Mouse (Mus musculus) heart, adult 9 months (tissue): ENCODE results near the gene Prdm2.

ENCODE experiments used
- DNase-seq, 2 experiments: peaks; one replicate each; pipeline ENCODE4 v3.0.0; 2022; ENCODE audit warnings: low spot score in 2 of 2

Gene Prdm2

DNA sequence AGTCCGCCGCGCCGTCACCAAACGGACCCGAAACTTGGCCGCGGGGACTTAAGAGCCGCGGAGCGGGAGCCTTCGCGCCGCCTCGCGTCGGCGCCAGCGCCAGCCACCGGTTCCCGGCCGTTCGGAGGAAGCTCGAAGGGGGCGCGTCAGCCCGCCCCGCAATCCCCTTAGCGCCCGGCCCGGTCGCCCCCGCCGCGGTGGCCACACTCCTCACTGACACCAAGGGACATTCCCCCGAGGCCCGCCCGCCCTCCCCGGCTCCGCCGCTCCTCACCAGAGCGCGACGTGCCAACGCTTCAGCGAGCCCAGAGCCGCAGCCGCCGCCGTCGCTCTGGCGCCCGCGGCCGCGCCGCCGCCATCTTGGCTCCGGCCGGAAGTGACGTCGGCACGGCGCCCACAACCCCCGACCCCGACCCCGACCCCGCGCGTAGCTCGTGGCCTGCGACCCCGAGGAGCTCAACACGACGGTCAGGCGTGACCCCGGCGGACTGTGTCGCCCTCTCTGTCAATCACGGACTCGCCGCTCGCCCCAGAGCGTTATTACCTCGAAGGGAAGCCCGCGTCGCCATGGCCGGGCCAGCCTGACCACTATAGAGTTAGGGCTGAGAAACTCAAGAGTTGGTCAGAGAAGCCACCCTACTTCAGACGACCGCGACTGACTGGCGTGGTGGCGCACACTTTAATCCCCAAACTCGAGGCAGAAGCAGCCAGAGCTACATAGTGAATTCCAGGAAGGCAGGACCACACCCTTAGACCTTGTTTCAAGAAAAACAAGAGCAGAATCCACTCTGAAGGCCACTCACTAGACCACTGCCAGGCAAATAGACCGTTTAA, at the start of gene Prdm2:
Prdm2 (minus strand) TSS at position 655 of the 834 bp plus-strand sequence.
- peak; percentile 59 to 60 for DNase-seq

DNA sequence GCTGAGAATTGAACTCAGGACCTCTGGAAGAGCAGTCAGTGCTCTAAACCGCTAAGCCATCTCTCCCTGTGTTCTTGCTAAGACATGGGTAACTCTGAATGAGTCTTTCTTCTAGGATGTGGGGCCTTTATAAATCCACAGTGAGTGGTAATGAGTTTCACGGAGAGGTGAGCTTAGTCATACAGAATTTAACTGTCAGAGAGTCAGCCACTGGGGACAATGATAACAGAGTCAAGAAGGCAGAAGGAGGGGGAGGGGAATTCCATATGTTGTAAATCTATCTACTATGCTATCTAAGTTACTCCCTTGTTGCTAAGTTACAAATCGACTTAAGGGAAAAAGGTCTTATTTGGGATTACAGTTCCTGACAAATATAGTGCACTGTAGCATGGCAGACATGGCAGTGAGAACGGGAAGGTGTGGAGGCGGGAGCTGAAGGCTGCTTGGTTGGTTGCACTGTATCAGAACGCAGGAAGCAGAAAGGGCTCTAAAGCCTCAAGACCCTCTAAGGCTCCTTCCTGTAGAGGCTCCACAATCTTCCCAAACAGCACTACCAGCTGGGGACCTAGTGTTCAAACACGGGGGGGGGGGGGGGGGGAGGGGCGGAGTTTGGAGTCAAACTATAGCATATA, 47.0 kb upstream of the Prdm2 start:
- DNase-seq = no peak

DNA sequence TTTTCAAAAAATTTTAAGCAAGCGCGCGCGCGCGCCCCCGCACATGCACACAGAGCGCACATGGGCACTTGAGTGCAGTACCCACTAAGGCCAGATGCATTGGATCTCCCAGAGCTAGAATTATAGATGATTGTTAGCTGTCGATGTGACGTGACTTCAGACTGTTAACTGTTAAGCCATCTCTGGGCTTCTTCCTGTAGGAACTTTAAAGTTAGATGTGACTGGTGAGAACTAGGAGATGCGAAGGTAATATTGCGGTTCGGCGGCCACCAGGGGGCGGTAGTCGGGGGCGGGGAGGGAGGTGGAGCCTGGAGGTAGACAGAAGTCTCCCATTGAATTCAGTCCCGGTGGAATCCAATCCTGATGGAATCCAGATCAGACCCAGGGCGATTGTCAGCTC, 45.7 kb upstream of the Prdm2 start:
- no peak for DNase-seq

DNA sequence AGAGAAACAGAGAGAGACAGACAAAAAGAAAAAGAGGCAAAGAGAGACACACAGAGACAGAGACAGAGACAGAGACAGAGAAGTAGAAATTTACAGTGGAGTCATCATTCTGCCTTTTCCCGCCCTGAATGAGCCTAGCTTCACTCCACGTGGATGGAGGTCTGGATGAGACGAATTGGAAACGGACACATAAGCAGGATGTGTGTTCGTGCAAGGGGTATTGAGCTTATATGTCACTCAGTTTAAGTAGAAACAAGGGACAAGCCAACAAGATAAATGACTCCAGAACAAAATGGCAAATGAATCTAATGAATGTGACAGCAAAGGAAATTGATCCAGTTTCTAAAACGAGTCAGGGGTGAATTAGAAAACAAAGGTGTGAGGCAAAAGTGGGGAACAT, 45.2 kb upstream of the Prdm2 start:
- DNase-seq = no peak

DNA sequence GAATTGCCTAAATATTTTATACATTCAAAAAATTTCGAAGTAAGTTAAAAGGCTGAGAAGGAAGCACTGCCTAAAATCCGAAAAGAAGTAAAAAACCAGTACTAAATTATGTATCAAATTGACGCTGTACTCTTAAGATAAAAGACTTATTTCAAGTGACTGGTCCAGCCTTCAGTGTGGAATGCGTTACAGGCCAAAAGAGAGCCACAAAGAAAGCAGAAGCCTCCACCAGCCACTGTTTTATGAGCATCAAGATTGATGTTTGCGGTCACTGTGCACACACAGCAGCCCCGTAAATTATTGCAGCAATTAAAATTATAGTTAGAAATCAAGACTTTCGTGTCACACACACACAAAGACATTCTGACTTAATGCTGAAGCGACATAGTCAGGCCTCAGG, 42.7 kb upstream of the Prdm2 start:
- no peak for DNase-seq

DNA sequence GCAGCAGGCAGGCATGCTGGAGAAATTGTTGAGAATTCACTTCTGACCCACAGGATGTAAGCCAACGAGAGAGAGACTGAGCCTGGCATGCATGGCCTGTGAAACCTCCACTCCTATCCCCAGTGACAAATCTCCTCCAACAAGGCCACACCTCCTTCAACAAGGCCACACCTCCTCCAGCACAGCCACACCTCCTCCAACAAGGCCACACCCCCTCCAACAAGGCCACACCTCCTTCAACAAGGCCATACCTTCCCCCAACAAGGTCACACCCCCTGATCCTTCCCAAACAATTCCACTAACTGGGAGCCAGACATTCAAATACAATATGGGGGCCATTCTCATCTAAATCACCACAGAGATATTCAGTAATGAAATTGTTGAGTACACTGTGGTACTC, 40.6 kb upstream of the Prdm2 start:
- no peak for DNase-seq

DNA sequence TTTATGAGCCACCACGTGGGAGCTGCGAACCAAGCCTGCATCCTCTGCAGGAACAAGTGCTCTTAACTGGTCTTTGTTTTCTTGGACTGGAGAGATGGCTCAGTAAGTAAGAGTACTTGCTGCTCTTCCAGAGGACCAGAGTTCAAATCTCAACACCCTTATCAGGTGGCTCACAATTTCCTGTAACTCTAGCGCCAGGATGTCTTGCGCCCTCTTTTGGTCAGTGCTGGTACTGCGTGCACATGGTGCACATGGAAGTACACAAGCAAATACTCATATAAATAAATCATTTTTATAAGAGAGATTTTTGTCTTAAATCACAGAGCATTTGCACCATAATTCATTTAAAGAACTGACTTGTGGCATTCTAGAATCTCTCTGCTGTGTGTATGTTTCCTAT, 35.3 kb upstream of the Prdm2 start:
- DNase-seq = no peak

DNA sequence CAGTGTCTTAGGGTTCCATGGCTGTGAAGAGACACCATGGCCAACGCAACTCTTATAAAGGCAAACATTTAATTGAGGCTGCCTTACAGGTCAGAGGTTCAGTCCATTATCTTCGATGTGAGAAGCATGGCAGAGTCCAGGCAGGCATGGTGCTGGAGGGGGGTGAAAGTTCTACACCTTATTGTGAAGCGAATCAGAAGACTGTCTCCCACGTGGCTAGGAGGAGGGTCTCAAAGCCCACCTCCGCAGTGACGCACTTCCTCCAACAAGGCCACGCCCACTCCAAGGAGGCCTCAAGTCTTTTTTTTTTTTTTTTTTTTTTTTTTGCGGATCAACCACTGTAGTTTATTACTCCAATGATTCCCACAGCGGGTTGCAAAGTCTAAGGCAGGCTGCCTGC, 28.5 kb upstream of the Prdm2 start:
- no peak for DNase-seq

DNA sequence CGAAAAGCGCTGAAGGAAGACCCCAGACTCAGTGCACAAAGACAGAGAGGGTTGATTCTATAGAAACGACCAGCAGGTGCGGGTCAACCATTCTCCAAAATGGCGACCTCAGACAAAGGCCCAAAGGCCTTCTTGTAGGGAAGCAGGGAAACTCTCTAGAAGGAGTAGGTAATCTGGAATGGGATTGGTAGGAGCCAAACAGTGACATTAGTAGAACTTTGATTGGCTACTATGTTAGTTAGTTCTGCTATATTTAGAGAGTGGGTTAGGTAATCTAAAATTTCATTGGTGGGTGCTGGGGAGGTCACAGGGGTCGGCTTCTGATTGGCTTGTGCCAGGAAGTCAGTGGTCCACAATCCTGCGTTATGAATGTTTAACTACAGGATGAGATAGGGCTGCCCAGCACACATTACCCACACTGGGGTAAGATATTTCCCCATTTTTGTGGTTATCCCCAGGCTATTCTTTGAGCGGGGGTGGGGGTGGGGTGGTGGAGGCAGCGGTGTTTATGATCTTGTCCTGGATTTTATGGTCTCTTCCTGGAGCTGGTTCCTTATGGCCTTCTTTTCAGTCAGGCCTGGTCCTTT, 26.9 kb upstream of the Prdm2 start:
- DNase-seq = no peak

DNA sequence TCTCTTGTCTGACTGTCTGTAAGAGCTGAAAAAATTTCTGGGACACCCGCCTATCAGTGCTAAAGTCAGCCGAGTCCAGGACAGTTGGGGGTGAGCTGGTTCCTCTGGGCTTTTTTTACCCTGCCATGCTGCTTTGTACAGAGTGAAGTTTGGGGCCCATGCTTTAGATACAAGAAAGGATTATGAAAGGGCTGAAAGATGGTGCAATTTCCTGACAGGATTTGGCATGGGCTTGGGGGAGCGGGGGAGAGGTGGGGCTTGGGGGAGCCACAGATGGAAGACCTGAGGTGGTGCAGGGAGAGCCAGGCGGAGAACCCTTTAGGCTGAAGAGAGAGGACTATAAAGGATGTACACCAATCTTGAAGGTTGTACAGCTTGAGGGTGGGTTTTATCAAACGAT, 26.3 kb upstream of the Prdm2 start:
- DNase-seq = no peak

DNA sequence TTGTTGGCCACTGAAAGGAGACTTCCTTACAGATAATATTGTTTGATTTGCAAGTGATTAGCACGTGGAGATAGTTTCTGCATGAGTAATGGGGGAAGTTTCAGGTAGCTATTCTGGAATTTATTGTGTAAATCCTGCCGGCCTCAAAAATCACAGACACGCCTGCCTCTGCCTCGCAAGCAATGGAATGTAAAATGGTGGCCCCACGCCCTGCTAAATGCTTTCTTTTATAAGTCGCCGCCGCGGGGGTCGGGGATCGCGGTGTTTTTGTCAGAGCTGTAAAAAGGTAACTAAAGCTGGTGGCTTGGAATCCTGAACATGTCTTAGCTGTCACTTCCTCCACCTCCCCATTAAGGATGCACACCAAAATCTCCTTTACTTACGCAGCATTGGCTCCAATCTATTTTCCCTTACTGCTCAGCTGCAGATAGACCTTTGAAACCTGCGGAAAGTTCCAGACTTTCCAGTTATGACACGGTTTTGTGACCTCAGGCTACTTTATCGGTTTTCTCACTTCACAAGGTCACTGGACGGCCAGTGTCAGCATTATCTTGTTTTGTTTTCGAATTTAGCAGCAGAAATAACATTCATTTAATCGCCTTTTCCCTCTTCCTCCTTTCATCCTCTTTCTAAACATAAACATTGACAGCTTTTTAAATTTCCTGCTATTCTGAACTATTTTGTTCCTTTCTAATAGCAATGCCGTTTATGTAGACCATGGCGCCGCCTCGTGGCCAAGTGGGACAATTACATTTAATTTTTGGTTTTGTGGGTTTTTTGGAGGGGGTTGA, 25.6 kb upstream of the Prdm2 start:
- peak; percentile 11 to 32 for DNase-seq

DNA sequence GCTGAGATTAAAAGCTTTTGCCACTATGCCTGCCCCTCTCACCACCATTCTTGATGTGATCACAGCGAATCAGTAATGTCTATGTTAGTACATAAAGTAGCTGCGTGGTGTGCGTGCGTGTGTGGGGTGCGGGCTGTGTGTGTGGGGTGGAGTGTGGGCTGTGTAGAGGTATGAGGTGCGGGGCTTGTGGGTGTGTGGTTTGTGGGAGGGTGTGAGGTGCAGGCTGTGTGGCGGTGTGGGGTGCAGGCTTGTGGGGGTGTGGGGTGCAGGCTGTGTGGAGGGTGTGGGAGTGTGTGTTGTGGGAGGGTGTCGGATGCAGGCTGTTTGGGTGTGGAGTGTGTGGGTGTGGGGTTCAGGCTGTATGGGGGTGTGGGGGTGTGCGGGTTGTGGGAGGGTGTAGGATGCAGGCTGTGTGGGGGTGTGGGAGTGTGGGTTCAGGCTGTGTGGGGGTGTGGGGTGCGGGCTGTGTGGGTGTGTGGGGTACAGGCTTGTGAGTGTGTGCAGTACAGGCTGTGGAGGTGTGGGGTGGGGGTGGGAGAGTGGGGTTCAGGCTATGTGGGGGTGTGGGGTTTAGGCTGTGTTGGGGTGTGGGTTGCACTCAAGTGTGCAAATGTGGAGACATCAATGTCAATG, 19.1 kb upstream of the Prdm2 start:
- DNase-seq = no peak

DNA sequence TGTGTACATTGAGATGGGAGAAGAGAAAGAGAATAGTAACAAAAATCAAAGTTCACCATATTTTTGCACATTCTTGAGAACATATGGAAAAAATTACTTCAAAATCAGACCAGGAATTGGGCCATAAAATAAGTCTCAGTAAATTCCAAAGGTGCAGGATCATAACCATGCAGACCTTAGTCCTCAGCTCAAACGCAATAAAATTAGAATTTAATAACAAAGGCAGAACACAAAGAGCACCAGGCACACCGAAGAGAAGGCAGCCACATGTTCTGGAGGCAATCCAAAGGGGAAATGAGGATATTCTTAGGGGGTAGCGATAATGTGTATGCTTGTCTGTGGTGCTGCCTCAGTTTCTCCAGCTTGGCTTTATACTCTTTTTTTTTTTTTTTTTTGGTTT, 18.3 kb upstream of the Prdm2 start:
- DNase-seq = no peak

DNA sequence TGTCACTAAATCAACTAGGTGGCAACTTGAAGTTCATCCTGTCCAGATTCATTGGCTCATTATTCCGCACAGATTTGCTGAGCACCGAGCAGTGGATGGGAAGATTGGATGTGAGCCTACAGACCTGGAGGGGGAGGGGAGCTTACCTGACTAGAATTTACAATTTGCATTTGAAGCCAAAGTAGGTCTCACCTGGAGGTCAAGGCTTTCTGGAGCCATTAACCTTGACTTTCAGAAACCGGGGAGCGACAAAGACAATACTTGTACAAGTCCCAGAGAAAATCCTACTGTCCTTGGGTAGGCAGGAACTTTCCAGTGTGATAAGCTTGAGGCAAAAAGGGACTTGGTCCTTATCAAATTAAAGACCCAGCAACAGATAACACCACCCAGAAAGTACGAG, 15.2 kb upstream of the Prdm2 start:
- DNase-seq = no peak

DNA sequence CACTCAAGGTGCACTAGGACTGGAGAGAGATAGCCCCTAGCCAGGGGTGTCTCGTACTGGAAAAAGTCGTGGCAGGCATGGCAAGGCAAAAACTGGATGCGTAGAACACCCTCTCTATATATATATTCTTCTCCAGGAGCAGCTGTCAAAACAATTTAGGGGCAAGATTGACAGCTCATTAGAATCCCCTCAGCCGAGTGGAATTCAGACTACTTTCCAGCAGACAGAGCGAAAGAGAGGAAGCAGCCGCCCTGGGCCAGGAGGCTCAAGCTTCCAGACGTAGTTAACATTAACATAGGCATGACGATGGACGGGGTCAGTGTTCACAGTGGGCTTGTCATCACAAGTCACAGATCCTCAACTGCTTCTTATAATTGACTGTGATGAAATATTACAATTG, 13.1 kb upstream of the Prdm2 start:
- no peak for DNase-seq

DNA sequence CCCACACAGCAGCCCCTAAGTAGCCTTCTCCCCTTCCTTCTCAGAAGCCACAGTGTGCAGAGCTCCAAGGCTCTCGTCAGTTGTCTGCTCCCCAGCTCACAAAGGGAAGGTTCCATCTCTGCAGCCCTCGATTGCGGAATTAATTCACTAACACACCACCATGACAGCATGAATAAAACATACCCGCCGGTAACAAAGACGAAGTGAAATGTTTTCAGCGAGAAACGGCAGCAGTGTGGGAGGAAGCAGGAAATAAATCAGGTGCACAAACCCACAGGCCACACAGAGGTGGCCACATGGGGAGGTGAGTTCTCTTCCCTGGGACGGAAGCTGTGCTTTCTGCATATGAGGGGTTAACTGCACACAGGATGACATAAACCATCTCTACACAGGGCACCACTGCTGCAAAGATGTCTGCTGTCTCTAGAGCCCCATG, 6.5 kb upstream of the Prdm2 start:
- no peak for DNase-seq

DNA sequence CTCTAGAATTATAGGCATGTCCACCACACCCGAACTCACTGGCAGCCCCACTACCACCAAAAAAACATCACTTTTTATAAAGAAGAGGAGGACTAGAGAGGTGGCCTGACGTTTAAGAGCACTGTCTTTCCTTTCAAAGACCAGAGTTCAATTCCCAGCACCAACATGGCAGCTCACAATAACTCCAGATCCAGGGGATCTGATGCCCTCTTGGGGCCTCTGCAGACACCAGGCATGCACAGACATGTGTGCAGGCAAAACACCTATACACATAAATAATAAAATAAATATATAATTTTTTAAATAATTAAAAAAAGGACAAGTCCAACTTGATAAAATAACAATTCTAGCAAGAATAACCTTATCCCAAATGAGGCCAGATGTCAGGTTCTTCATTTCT, 6.1 kb upstream of the Prdm2 start:
- no peak for DNase-seq

DNA sequence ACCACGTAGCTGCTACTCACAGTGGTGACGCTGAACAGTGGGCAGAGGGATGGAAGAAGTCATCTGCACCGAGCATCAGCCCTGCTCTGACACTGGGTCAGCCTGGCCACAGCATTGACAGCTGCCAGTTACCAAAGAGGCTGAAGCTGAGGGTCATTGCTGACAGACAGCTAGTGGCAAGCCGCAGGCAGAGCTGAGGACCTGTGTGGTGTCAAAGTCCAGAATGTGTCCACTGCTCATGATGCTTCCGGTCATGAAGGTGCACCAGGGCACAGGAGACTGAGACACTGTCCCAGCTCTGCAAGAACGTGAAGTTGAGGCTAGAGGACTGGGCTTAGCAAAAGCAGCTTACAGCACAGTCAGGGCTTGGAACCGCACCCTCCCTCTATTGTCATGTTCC, 4.4 kb upstream of the Prdm2 start:
- DNase-seq = no peak

DNA sequence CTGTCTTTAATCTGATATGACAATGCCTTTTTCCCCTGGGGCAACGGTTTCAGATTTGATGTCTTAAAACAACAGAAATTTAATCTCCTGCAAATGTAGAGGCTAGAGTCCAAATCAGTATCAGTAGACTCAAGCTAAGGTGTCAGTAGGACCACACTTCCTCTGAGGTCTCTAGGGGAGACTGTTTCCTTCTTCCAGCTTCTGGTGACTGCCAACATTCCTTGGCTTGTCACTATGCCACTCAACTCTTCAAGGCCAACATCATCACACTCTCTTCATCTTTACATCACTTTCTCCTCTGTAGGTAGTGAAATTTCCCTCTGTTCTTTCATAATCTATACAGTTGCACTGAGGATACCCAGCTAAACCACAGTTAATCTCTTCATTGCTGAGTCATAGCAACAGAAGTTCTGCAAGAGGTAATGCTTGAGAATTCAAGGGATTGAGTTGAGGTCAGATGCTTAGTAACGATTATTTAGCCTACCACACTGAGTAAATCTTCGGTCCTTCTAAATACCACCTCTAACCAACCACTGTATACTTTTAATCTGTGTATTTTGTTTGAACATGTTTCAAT, 1.5 kb upstream of the Prdm2 start:
- no peak for DNase-seq

DNA sequence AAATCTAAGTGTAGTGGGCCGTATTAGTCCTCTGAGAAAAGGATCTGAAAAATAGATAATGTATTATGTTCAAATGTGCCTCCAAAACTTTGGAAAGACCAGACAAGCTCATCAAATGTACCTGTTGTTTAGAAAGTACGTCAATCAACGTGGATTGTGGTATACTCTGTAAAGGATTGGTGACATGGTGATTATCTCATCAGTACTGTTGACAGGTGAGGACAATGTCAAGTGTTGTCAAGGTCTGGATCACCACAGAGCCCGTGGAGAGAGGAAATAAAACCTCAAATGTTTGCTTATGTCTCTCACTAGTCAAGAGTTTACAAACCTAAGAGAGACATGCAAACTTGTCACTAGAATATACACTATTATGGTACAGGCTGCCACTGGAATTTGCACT, 776 bp upstream of the Prdm2 start:
- no peak for DNase-seq

DNA sequence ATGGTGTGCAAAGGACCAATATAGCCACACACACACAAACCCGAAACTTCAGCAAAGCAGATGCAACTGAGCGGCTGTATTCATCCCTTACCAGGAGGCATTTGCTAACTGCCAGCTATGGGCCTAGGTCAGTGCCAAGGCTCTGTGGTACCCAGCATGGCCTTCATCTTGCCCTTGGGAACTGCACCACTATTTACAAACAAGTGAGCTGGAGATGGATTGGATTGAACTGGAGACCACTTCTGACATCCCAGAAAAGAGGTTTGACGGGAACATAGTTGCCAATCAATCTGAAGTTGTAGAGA, 332 bp upstream of the Prdm2 start:
- no peak for DNase-seq
